Mouse (Mus musculus) olfactory bulb, adult 2 months (tissue): Measurements from ENCODE around the gene Il17re. TPM values are rescaled to one million over a fixed set of nuclear protein-coding genes. Genes with fewer than 3 reads are reported as not detected.

Source experiments
- H3K27ac ChIP-seq: fragments of 200-500 bp; 2 replicates; pipeline ENCODE4 v1.5.1; 2012; ENCODE audit warnings: low read depth, low read length; ENCODE audit not compliant: insufficient read depth
- H3K4me1 ChIP-seq: fragments of 200-500 bp; 2 replicates; pipeline ENCODE4 v1.6.1; 2012; ENCODE audit warnings: low read length; ENCODE audit not compliant: control insufficient read depth, insufficient read depth
- H3K4me3 ChIP-seq: fragments of 200-500 bp; 2 replicates; pipeline ENCODE4 v1.5.1; 2012; ENCODE audit warnings: mild to moderate bottlenecking, low read depth, low read length, moderate library complexity; ENCODE audit not compliant: insufficient read depth
- CTCF ChIP-seq: fragments of 200-500 bp; IDR thresholded peaks from 2 replicates; pipeline ENCODE4 v1.5.1; 2012; ENCODE audit warnings: low read depth, mild to moderate bottlenecking, low read length, moderate library complexity; ENCODE audit not compliant: insufficient read depth
- POLR2A ChIP-seq: fragments of 200-500 bp; IDR thresholded peaks from 2 replicates; pipeline ENCODE4 v1.6.1; 2012; ENCODE audit warnings: mild to moderate bottlenecking, low read depth, low read length, moderate library complexity; ENCODE audit not compliant: insufficient read depth
- whole genome bisulfite sequencing: fragments of 180-500 bp; shearing (Covaris S2); methylation state at CpG from one replicate; pipeline ENCODE4 v1.1.7; 2018; 5-methylcytosine and 5-hydroxymethylcytosine counted together
- polyA plus RNA-seq: library from polyadenylated mRNA; stranded (reverse); fragments of >200 nt; gene quantifications from 2 replicates; pipeline ENCODE4 v1.2.4, GENCODE M21; 2012; ENCODE audit warnings: low replicate concordance; ENCODE audit not compliant: missing spikeins, insufficient read depth, insufficient read length

Gene Il17re
- polyA plus RNA-seq, 1 experiment = not detected

- Histone ChIP-seq H3K27ac (no peak overlapping the region), H3K4me3 (no peak overlapping the region)
- 68% methylated on average over 10 of the region's 10 CpGs for WGBS
Measured at GRCm38 (mm10) chr6:113458635-113459034, 351 bp downstream of the Il17re start.

DNA sequence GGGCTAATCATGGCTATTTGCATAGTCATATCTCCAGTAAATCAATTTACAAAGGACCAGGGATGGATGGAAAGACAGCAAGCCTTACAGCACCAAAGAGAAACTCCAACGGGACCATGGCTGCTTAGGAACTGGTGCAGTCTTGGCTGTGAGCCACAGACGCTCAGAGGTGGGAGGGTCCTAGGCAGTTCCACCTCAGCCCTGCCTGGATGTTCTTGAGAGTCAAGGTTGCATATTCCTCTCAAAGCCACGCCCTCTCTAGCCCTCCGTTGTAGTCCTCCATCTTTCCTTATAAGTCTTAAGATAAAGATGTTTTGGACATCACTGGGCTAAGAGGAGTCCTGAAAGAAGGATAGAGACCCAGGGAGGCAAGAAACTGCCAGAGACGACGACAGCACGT, 5.8 kb downstream of the Il17re start:
- Histone ChIP-seq H3K4me1 (no peaks in the 10 kb centered on the region), H3K4me3 (no peak overlapping the region), H3K27ac (no peak overlapping the region)
- WGBS = 63% methylated on average over 7 of the region's 7 CpGs
- no peak for TF ChIP-seq CTCF
- TF ChIP-seq POLR2A = no peak

More at GRCm38 (mm10) chr6:113458635-113459034, 351 bp downstream of the Il17re start:
- no peak for TF ChIP-seq POLR2A
- no peak for TF ChIP-seq CTCF
- no peaks in the 10 kb centered on the region for H3K4me1 ChIP-seq

DNA sequence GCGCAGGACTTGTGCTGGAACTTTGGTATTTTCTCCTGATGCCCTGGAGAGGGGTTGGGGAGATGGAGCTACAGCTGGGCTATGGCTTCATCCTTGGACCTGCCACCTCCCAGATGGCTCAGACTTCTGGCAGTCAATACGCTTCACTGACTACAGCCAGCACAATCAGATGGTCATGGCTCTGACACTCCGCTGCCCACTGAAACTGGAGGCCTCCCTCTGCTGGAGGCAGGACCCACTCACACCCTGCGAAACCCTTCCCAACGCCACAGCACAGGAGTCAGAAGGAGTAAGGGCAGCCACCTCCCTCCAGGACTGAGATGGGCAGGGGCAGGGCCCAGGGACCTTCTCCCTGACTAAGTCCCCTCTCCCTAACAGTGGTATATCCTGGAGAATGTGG, 7.3 kb downstream of the Il17re start:
- 55% methylated on average over 5 of the region's 5 CpGs for WGBS
- H3K4me1 ChIP-seq = peaks cover 11% of the 10 kb centered on the region
- H3K4me3 ChIP-seq = no peak overlapping the region
- TF ChIP-seq POLR2A (no peak), CTCF (no peak)
- H3K27ac ChIP-seq = no peak overlapping the region

- Histone ChIP-seq H3K4me3 (no peak overlapping the region), H3K27ac (no peak overlapping the region), H3K4me1 (peaks cover 11% of the 10 kb centered on the region)
- WGBS = 72% methylated on average over 3 of the region's 3 CpGs
- TF ChIP-seq CTCF = no peak
- no peak for TF ChIP-seq POLR2A
Measured at GRCm38 (mm10) chr6:113468512-113468911, 10.2 kb downstream of the Il17re start.

- 9% methylated on average over 9 of the region's 9 CpGs for WGBS
- TF ChIP-seq POLR2A = no peak
- no peak; the same call in 1 of the 2 replicates for TF ChIP-seq CTCF
- Histone ChIP-seq H3K27ac (no peak overlapping the region), H3K4me1 (peaks cover 11% of the 10 kb centered on the region), H3K4me3 (peak overlapping the region; percentile 37)
Measured at GRCm38 (mm10) chr6:113469021-113469420, 10.7 kb downstream of the Il17re start.

DNA sequence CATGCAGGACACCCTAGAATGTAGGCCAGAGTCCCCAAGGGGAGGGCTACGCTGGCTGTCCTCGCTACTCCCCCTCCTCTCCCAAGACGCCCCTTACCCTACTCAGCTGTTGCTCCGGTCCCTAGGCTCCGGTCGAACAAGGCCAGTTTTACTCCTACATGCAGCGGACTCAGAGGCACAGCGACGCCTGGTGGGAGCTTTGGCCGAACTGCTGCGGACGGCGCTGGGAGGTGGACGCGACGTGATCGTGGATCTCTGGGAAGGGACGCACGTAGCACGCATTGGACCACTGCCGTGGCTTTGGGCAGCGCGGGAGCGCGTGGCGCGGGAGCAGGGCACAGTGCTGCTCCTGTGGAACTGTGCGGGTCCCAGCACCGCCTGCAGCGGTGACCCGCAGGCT, 11.1 kb downstream of the Il17re start:
- WGBS = 1% methylated on average over 31 of the region's 31 CpGs
- peak; percentile 64; the same call in 1 of the 2 replicates for TF ChIP-seq CTCF
- no peak for TF ChIP-seq POLR2A
- Histone ChIP-seq H3K4me1 (peaks cover 11% of the 10 kb centered on the region), H3K4me3 (peak overlapping the region; percentile 37), H3K27ac (no peak overlapping the region)

GRCm38 (mm10) chr6:113471297-113471936, 13.1 kb downstream of the Il17re start, which contains the start of gene Il17rc:
Gene Il17rc (plus strand): TSS chr6:113471427.
- H3K4me1 ChIP-seq = peaks cover 11% of the 10 kb centered on the region
- WGBS = 38% methylated on average over 12 of the region's 12 CpGs
- no peak within 1 kb of the TSS for H3K4me3 ChIP-seq
- H3K27ac ChIP-seq = no peak within 1 kb of the TSS
- TF ChIP-seq CTCF (no peak), POLR2A (no peak)

DNA sequence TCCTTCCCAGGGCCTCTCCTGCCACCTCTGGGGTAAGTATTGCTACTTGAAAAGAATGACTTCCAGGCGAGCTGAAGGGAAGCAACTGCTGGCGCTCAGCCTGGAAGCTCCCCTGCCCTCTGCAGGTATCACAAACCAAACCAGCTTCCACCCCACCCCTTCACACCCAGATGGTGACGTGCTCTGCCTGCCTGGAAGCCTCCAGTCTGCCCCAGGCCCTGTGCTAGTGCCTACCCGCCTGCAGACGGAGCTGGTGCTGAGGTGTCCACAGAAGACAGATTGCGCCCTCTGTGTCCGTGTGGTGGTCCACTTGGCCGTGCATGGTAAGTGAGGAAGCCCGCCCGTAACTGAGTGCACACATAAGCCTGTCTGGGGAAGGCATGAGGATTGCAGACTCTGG, 13.8 kb downstream of the Il17re start:
- WGBS = 88% methylated on average over 10 of the region's 10 CpGs
- Histone ChIP-seq H3K4me3 (no peak overlapping the region), H3K27ac (no peak overlapping the region), H3K4me1 (peaks cover 11% of the 10 kb centered on the region)
- TF ChIP-seq POLR2A (no peak), CTCF (no peak)

- H3K4me3 ChIP-seq = no peak overlapping the region
- WGBS = 86% methylated on average over 2 of the region's 2 CpGs
- TF ChIP-seq CTCF = no peak
- TF ChIP-seq POLR2A = no peak
- no peak overlapping the region for H3K27ac ChIP-seq
- H3K4me1 ChIP-seq = peaks cover 11% of the 10 kb centered on the region
Measured at GRCm38 (mm10) chr6:113473246-113473645, 15.0 kb downstream of the Il17re start.
